Mouse (Mus musculus): ENCODE results near the gene Dennd1a.
A peak's percentile ranks its signal among the peaks of the same experiment; 100 is the strongest.

Dennd1a gene

DNA sequence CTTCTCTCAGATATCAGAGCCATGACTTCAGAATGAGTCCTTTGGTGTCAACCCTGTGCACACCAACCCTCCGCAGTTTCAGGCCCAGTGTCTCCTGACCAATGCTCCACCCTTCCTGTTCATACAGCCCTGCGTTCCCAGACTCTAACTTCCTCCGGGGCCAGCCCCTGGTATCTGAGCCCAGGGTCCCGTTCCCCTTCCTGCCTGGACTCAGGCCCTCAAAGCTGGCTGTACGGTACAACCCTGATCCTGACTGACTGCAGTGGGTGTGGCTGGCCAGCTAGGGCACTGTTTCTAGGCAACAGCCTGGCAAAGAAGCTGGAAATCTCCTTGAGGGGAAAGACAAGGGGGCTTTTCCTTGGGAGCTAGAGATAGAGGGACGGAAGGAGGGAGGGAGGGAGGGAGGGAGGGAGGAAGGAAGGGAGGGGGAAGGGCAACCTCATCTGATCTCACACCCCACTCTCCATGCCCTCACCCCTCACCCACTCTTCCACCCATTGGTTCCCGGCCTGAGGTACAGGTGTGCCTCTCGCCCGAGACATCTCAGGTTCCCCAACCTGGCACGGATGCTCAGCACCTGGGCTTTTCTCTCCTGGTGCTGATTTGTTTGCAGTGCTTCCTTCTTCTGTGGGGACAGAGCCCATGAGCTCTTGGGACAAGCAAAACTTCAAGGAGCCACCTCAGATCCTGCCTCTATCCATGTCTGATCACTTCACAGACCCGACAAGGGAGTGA lies 521.0 kb downstream of the Dennd1a start:
- no peak for DNase-seq

DNA sequence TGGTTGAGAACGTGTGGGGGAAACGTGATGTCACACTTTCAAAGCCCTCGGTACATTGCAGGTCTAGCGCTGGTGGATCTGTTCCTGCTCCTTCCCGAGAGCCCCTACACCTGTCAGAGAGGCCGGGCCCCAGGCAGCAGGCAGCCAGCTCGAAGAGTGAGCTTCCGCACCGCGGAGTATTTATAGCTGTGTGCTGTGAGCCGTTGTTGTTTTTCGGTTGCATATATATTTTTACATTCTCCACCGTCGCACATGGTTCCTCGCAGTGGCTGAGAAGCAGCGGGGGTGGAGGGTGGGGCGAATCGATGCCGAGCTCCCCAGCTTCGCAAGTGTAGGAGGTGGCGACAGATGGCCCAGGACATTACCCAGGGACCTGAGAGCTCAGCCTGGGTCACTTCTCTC lies 522.1 kb downstream of the Dennd1a start:
- no peak for DNase-seq

DNA sequence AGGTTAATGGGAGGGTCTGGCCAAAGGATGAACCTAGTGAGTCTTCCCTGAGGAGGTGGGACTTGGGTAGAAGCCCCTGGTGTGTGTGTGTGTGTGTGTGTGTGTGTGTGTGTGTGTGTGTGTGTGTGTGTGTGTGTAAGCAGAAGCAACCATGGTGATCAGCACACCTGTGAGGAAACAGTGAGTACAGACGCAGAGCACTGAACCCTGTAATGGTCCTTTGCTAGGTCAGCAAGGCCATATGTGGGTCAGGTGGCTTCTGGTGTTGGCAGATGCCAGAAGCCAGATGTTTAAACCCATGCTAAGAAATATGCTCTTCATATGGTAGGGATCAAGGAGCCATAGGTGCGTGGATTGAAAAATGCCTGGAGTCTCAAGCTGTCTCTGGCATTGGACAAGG lies 522.7 kb downstream of the Dennd1a start:
- DNase-seq = no peak

DNA sequence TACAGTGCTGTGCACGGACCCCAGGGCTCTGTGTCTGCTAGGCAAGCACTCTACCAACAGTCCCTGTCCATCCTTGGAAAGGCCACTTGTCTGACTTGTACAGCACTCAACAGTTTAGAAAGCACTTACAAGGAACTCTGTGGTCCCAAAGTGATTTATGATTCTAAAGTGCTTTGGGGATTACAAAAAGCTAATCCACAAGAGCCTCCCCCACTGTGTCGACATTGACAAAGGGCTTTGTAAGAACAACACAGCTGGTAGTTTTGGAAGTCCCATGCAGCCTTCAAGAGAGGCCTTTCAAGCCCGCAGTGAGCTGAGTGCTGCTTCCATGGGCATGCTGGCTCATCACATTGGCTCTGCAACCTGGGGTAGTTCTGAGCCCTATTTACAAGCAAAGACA lies 523.6 kb downstream of the Dennd1a start:
- no peak for DNase-seq

DNA sequence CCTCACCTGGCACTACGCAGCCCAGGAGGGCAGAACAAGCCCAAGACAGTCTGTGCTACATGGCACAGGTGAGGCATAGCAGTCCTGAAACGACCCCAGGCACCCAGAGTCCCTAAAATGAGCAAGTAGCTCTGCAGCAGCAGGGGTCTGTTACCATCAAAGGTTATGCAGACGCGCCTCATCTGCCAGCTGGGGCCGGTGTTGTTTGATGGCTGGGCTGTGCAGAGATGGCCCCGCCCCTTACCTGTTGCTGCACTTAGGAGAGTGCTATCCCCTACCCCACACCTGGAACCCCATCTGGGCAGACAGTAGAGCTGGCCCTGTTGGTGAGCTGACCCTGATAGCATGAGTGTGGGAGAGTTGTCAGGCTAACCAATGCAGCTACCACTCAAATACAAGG lies 526.6 kb downstream of the Dennd1a start:
- DNase-seq = no peak

DNA sequence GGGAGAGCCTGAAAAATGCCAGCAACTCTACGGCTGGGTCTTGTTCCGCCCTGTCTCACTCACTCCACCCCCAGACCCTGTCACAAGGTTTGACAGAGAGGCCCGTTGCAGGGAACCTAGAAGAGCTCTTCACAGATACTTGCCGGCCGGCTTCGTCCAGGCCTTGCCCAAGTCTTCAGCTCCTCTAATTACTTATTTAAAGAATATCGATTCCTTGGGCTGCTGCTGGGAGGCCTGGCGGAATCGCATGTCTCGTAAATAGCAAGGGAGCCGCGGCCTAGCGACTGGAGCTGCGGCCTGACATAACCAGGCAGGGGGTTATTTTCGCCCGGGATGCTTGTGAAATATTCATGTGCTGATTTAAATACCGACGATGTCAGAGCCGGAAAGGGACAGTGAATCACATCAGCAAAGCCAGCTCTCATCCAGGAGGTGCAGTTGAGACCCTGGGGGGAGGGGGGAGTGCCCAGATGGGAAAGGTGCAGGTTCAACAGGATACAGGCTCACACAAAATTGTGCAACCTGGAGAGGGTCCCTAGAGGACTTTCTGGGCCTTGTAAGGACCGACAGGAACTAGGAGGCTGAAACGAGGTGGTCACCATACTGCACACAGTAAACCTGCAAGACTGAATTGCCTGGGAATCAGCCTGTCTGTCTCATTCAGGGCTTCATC lies 528.7 kb downstream of the Dennd1a start:
- no peak for DNase-seq

DNA sequence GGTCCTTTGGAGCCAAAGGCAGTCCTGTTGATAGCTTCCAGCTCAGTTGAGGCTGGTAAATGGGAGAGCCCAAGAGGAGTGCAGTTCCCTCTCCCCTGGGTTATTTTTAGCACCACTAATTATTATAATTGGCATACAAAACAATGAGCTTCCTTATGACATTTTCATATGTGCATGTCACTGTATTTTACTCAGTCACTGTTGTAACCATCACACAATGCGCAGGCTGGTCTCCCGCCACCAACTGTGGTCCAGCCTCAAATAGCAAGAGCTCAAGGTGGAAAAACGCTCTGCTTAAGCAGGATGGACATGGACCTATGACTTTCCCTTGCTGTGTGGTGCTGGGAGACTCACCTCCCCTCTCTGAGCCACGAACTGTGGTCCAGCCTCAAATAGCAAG lies 529.4 kb downstream of the Dennd1a start:
- no peak for DNase-seq

DNA sequence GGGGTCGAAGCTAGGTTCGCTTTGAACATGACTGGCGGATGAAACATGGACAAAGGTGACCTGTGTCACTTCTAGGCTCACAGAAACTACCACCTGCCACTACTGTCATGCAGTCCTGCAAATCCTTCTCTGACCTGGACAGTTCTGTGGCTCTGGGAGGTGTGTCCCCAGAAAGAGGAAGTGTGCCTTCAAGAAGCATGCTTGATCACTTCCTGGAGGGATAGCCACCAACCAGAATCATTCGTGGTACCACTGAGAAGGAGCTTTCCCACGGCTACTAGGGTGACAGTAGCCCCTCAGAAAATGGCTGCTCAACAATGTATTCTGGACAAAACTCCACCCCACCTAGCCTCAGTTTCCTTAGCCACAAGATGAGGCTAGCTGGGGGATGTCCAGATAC lies 530.2 kb downstream of the Dennd1a start:
- peak in 1 of 2 experiments; percentile 31 for DNase-seq

DNA sequence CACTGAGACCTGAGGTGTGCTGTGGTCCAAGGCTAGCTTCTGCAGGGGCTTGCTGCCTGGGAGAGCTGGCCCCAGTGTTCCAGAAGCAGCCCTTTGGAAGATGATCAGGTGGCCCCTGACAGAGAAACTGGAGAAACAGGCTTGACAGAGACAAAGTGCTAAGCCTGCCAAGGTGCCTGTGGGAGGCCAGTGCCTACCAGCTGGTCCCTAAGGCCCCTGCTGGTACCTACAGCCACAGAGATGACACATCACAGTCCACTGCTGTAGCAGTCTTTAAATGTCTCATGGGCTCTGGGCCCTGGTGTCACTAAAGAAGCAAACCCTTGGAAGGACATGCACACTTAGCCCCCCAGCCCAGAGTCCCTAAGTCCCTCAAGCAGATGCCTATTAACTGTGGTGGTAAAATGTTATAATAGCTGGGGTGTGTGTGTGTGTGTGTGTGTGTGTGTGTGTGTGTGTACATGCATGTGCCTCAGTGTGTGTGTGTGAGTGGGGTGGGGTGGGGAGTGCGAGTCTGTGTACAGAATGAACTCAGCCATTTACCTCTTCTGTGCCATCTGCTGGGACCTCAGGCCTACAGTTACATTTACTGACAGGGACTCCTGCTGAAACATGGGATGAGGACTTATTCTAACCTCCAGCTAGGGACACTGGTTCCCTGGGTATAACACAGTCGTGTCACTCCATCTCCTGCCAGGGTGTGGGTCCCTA lies 530.8 kb downstream of the Dennd1a start:
- peak; percentile 90 to 92 for DNase-seq

DNA sequence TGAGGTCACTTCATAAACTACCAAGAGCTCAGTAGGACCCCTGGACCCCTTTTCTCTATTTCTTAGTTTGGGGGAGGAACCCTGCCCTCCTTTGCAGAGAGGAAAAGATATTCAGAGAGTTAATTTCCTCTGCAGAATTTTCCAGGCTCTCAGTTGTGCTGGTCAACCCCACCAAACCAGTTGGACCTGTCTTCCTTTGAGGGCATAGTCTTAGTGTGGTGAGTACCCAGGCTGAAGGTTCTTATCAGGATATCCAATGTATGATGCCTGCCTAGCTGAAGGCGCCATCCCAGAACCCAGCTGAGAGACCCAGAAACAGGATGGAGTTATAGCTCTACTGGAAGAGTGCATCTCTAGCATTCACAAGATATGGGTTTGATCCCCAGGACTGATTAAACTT lies 536.1 kb downstream of the Dennd1a start:
- no peak for DNase-seq

DNA sequence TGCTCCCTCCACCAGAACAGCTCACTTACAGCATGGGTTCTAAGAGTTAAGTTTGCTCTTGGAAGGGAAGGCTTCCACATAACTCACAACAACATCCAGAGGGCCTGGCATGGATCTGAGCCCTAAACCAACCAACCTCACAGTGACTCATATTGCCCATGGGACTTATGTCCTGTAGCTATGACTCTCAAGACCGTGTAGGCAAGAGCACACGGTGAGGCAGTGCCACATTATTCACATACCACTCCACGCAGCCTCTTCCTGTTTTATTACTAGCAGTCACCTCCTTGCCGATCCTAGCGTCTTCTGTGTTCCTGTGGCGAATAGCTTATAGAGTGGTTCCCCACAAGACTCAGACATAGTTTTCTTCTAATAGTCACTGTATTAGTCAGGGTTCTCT lies 537.9 kb downstream of the Dennd1a start:
- DNase-seq = no peak
